Mouse (Mus musculus) forebrain, embryonic 13.5 days (tissue): ENCODE data around the gene Dazap2. TPM values are rescaled to one million over a fixed set of nuclear protein-coding genes. Genes with fewer than 3 reads are reported as not detected.

ENCODE experiments used
- ATAC-seq: fragments of 200-750 bp; cut with Nextera tagmentation; 2 replicates; pipeline ENCODE4 v1.8.0; 2017
- H3K27ac ChIP-seq: fragments of 300-500 bp; sonication (generic); 2 replicates; pipeline ENCODE4 v1.5.1; 2015; ENCODE audit warnings: inconsistent platforms, mild to moderate bottlenecking, moderate library complexity
- H3K27me3 ChIP-seq: fragments of 300-500 bp; sonication (generic); 2 replicates; pipeline ENCODE4 v1.6.1; 2015; ENCODE audit warnings: mild to moderate bottlenecking, inconsistent platforms
- H3K36me3 ChIP-seq: fragments of 300-500 bp; sonication (generic); 2 replicates; pipeline ENCODE4 v1.6.1; 2015; ENCODE audit warnings: mild to moderate bottlenecking, inconsistent platforms; ENCODE audit not compliant: poor library complexity, severe bottlenecking
- H3K4me1 ChIP-seq: fragments of 300-500 bp; sonication (generic); 2 replicates; pipeline ENCODE4 v1.6.1; 2015; ENCODE audit warnings: inconsistent platforms
- H3K4me2 ChIP-seq: fragments of 300-500 bp; sonication (generic); 2 replicates; pipeline ENCODE4 v1.6.1; 2015; ENCODE audit warnings: inconsistent platforms, mild to moderate bottlenecking, moderate library complexity
- H3K4me3 ChIP-seq: fragments of 300-500 bp; sonication (generic); 2 replicates; pipeline ENCODE4 v1.5.1; 2015; ENCODE audit warnings: mild to moderate bottlenecking, inconsistent platforms
- H3K9ac ChIP-seq: fragments of 300-500 bp; sonication (generic); 2 replicates; pipeline ENCODE4 v1.6.1; 2015; ENCODE audit warnings: mild to moderate bottlenecking, inconsistent platforms
- H3K9me3 ChIP-seq: fragments of 300-500 bp; sonication (generic); replicated peaks from 2 replicates; pipeline ENCODE4 v1.6.1; 2016; ENCODE audit warnings: inconsistent platforms
- WGBS: fragments of 180-500 bp; shearing (Covaris S2); methylation state at CpG from one replicate; pipeline ENCODE4 v1.1.7; 2015; 5-methylcytosine and 5-hydroxymethylcytosine counted together
- polyA plus RNA-seq: library from polyadenylated mRNA; unstranded; fragments of >200 nt; fragmentation: Nextera tagmentation; extraction: Ambion mirVana; gene quantifications from 2 replicates; pipeline ENCODE4 v1.2.1, GENCODE M21; 2015

Dazap2 gene
- polyA plus RNA-seq, 1 experiment from 2014 or later: 192 TPM

GRCm38 (mm10) chr15:100630126-100630525 is 15.0 kb downstream of the Dazap2 start:
- H3K27ac ChIP-seq: no peak overlapping the region
- no peaks in the 10 kb centered on the region for H3K36me3 ChIP-seq
- 53% methylated on average over 3 of the region's 3 CpGs for WGBS
- ATAC-seq: no peak
- no peak overlapping the region for H3K4me2 ChIP-seq
- H3K4me1 ChIP-seq: 0 out of 2 replicates have a peak, but pooled peaks cover 7% of the 10 kb centered on the region
- H3K9me3 ChIP-seq: no peaks in the 10 kb centered on the region
- H3K4me3 ChIP-seq: no peak overlapping the region
- peaks cover 27% of the 10 kb centered on the region for H3K27me3 ChIP-seq
- no peak overlapping the region for H3K9ac ChIP-seq

DNA sequence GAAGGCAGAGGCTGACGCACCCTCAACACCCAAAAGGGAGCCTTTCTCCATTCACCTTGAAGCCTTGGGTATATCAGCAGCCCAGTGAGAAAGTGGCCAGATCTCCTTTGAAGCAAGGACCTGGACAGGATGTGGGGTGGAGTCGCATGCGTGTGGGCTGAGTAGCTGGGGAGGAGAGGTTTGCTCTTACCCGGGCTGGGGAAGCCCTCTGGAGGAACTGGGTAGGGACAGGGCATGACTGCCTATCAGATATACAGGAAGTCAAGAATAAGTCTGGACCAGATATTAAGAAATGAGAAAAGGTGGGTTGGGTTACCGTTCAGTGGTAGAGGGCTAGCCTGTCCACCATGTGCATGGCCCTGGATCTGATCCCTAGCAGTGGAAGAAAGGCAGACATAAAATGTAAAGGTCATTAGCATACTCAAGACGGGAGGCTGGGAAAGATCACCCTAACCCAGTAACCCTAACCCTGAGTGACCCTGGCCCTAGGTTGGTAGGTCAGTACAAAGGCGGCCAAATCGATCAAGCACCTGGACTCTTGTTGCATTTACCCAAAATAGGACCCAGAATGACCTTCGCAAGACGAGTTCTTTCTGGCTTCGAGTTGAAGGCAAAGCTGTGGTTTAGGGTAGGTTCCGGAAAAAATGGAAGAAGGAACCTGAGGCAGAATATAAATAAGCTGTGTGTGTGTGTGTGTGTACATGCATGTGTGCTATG is 16.5 kb downstream of the Dazap2 start:
- no peak for ATAC-seq
- Histone ChIP-seq H3K4me1 (peaks cover 12% of the 10 kb centered on the region), H3K27me3 (peaks cover 42% of the 10 kb centered on the region), H3K4me3 (no peak overlapping the region), H3K9me3 (no peaks in the 10 kb centered on the region), H3K36me3 (no peaks in the 10 kb centered on the region), H3K27ac (no peak overlapping the region), H3K9ac (no peak overlapping the region), H3K4me2 (no peak overlapping the region)
- 89% methylated on average over 12 of the region's 12 CpGs for WGBS

DNA sequence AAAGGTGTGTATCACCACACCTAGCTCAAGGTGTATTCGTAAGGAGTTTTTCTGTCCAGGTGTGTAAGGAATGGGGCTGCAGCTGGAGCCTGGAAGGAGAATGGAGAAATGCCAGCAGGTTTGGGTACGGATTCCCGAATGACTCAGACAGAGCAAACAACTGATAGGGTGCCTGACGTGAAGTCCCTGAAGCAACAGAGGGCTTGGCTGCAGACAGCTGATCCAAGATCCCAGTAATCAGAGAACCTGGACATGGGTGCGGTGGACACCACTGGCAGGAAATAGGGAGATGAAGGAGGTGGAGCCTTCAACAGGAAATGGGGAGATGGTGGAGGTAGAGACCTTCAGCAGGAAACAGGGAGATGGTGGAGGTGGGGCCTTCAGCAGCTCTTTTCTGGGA is 17.2 kb downstream of the Dazap2 start:
- H3K4me2 ChIP-seq: no peak overlapping the region
- 90% methylated on average over 5 of the region's 5 CpGs for WGBS

GRCm38 (mm10) chr15:100633341-100633740 is 18.2 kb downstream of the Dazap2 start:
- H3K27me3 ChIP-seq: peaks cover 59% of the 10 kb centered on the region

More for the DNA sequence above, 17.2 kb downstream of the Dazap2 start:
- H3K4me1 ChIP-seq: peaks cover 19% of the 10 kb centered on the region
- no peaks in the 10 kb centered on the region for H3K9me3 ChIP-seq
- no peak overlapping the region for H3K27ac ChIP-seq
- no peak overlapping the region for H3K4me3 ChIP-seq
- ATAC-seq: no peak
- peaks cover 49% of the 10 kb centered on the region for H3K27me3 ChIP-seq
- no peak overlapping the region for H3K9ac ChIP-seq
- H3K36me3 ChIP-seq: no peaks in the 10 kb centered on the region

GRCm38 (mm10) chr15:100635239-100635638 is 20.1 kb downstream of the Dazap2 start:
- H3K9me3 ChIP-seq: no peaks in the 10 kb centered on the region
- H3K4me1 ChIP-seq: peaks cover 13% of the 10 kb centered on the region
- no peak for ATAC-seq
- H3K27me3 ChIP-seq: peaks cover 64% of the 10 kb centered on the region
- H3K27ac ChIP-seq: no peak overlapping the region
- H3K36me3 ChIP-seq: no peaks in the 10 kb centered on the region
- 6% methylated on average over 9 of the region's 9 CpGs for WGBS
- no peak overlapping the region for H3K4me2 ChIP-seq
- no peak overlapping the region for H3K4me3 ChIP-seq
- no peak overlapping the region for H3K9ac ChIP-seq

More at GRCm38 (mm10) chr15:100633341-100633740, 18.2 kb downstream of the Dazap2 start:
- no peak for ATAC-seq
- H3K36me3 ChIP-seq: no peaks in the 10 kb centered on the region
- H3K4me3 ChIP-seq: no peak overlapping the region
- peaks cover 13% of the 10 kb centered on the region for H3K4me1 ChIP-seq
- no peak overlapping the region for H3K9ac ChIP-seq
- H3K27ac ChIP-seq: no peak overlapping the region
- WGBS: 88% methylated on average over 10 of the region's 10 CpGs
- no peak overlapping the region for H3K4me2 ChIP-seq
- no peaks in the 10 kb centered on the region for H3K9me3 ChIP-seq

DNA sequence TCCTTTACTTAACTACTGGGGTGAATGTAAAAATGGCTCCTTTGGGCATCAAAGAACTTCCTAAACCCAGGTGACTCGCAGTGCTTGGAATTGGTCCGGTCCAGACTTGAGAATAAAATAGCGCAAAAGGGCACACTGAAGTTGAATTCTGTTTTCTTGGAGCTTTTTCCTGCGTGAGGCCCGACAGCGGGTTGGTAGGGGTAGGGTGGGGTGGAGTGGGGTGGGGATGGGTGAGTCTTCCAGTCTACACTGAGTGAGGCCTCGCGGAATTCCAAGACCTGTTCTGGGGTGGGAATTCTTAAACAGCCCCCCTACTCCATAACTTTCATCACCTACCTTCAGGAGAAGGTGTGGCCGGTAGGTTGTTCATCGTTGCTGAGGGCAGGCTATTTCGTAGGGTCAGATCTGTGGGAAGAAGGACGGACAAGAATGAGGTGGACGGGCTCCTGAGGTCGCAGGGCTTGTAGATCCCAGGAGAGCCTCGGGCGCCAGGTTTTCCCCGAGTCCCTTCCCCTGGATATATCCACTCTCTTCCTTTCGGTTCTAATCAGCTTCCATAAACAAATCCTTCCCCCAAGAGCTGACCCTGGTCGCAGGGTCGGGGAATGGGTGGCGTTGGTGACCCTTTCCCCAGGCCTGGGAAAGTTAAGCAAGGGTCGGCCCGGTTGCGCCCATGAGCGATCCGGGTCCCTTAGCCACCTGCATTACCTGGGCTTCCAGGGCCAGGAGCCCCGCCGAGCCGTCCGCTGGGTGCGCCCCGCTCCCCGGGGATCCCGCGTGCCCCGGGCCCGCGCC is 20.9 kb downstream of the Dazap2 start:
- H3K36me3 ChIP-seq: no peaks in the 10 kb centered on the region
- H3K4me1 ChIP-seq: peaks cover 13% of the 10 kb centered on the region
- no peak for ATAC-seq
- peak overlapping the region; percentile 43 for H3K4me3 ChIP-seq
- H3K27ac ChIP-seq: no peak overlapping the region
- peaks cover 63% of the 10 kb centered on the region for H3K27me3 ChIP-seq
- H3K9ac ChIP-seq: peak overlapping the region; percentile 37
- H3K4me2 ChIP-seq: peak overlapping the region; percentile 76
- no peaks in the 10 kb centered on the region for H3K9me3 ChIP-seq
- 2% methylated on average over 38 of the region's 38 CpGs for WGBS

DNA sequence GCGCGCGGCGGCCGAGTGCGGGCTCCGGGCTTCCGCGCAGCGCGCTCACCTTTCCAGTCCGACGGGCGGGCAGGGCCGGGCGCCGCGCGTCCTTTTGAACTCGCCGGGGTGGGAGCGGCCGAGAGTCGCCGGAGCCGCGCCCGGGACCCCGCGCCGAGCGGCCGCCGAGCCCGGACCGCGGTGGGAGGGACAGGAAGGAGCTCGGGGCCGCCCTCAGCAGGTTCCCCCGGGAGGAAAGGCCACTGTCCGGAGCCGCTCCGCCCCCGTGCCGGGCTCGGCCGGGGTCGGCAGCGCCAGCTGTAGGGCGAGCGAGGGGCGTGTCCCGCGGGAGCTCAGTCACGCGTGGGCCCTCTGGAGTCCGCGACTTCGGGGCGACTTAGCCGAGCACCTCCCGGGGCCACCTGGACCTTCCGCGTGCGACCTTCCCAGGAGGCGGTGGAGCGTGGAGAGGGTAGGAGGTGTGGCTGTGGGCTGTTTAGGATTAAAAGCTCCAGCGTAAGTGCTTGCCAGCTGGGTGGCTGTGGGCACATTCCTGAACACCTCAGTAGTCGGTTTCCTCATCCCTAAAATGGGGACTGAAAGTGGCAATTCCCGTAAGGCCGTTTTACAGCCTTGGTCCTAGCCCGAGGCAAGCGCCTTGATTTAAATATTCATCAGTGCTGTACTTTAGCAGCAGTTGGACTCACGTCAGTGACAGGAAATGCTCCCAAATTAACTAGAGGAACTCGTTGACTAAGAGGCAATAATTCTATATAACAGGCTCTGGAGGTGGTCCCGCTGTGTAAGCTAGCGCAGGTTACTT is 21.8 kb downstream of the Dazap2 start, which contains the start of gene Smagp:
Gene Smagp, minus strand, starts transcription at position 241 of the 802 bp plus-strand sequence.
- Histone ChIP-seq H3K27me3 (peaks cover 63% of the 10 kb centered on the region), H3K9me3 (no peaks in the 10 kb centered on the region), H3K36me3 (no peaks in the 10 kb centered on the region), H3K4me2 (peak within 1 kb of the TSS; percentile 76), H3K9ac (peak within 1 kb of the TSS; percentile 37), H3K4me3 (peak within 1 kb of the TSS; percentile 43), H3K4me1 (peaks cover 13% of the 10 kb centered on the region), H3K27ac (no peak within 1 kb of the TSS)
- WGBS: under 1% methylated on average over 76 of the region's 77 CpGs
- ATAC-seq: no peak

DNA sequence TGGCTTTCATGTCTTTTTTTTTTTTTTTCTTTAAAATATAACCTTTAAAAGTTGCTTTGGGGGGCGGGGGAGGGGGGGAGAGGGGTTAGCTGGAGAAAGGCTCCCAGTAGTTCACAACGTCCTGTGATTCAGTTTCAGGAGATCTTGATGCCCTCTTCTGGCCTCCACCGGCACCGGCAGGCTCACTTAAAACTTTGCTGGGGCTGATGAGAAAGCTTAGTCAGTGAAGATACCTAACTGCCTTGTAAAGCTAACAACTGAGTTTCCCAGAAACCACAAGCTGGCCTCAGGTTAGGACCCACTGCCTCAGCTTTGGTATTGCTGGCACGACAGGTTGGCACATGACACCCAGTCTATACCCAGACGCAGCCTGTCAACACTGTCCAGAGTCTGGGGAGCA is 22.5 kb downstream of the Dazap2 start:
- H3K4me2 ChIP-seq: no peak overlapping the region
- no peak overlapping the region for H3K4me3 ChIP-seq
- WGBS: 20% methylated on average over 6 of the region's 6 CpGs
- peaks cover 13% of the 10 kb centered on the region for H3K4me1 ChIP-seq
- H3K9me3 ChIP-seq: no peaks in the 10 kb centered on the region
- H3K27me3 ChIP-seq: peaks cover 59% of the 10 kb centered on the region
- no peaks in the 10 kb centered on the region for H3K36me3 ChIP-seq
- no peak overlapping the region for H3K27ac ChIP-seq
- no peak overlapping the region for H3K9ac ChIP-seq
- no peak for ATAC-seq

- no peak overlapping the region for H3K27ac ChIP-seq
- peaks cover 13% of the 10 kb centered on the region for H3K4me1 ChIP-seq
- H3K9me3 ChIP-seq: no peaks in the 10 kb centered on the region
- no peak for ATAC-seq
- no peaks in the 10 kb centered on the region for H3K36me3 ChIP-seq
- WGBS: 75% methylated on average over 16 of the region's 16 CpGs
- no peak overlapping the region for H3K4me2 ChIP-seq
- H3K27me3 ChIP-seq: peaks cover 40% of the 10 kb centered on the region
- no peak overlapping the region for H3K9ac ChIP-seq
- H3K4me3 ChIP-seq: no peak overlapping the region
Observed at GRCm38 (mm10) chr15:100639972-100640750, 25.0 kb downstream of the Dazap2 start.

GRCm38 (mm10) chr15:100641226-100641810 is 26.2 kb downstream of the Dazap2 start:
- Histone ChIP-seq H3K9me3 (no peaks in the 10 kb centered on the region), H3K27me3 (peaks cover 29% of the 10 kb centered on the region), H3K27ac (no peak overlapping the region), H3K9ac (no peak overlapping the region), H3K4me1 (peaks cover 10% of the 10 kb centered on the region), H3K36me3 (no peaks in the 10 kb centered on the region), H3K4me2 (no peak overlapping the region), H3K4me3 (no peak overlapping the region)
- WGBS: 75% methylated on average over 10 of the region's 16 CpGs
- ATAC-seq: no peak

GRCm38 (mm10) chr15:100642451-100642850 is 27.3 kb downstream of the Dazap2 start:
- H3K27ac ChIP-seq: no peak overlapping the region
- H3K9ac ChIP-seq: no peak overlapping the region
- H3K9me3 ChIP-seq: no peaks in the 10 kb centered on the region
- no peaks in the 10 kb centered on the region for H3K36me3 ChIP-seq
- H3K27me3 ChIP-seq: peaks cover 18% of the 10 kb centered on the region
- H3K4me3 ChIP-seq: no peak overlapping the region
- WGBS: 92% methylated on average over 7 of the region's 7 CpGs
- no peak for ATAC-seq
- no peak overlapping the region for H3K4me2 ChIP-seq
- H3K4me1 ChIP-seq: no peaks in the 10 kb centered on the region
